Mouse (Mus musculus) left cerebral cortex, adult 9 months (tissue): ENCODE data around the gene Sh3bp5l.

Experiments used
- DNase-seq, 2 experiments: peaks; one replicate each; pipeline ENCODE4 v3.0.0; 2022; ENCODE audit warnings: low spot score in 2 of 2

Sh3bp5l gene

DNA sequence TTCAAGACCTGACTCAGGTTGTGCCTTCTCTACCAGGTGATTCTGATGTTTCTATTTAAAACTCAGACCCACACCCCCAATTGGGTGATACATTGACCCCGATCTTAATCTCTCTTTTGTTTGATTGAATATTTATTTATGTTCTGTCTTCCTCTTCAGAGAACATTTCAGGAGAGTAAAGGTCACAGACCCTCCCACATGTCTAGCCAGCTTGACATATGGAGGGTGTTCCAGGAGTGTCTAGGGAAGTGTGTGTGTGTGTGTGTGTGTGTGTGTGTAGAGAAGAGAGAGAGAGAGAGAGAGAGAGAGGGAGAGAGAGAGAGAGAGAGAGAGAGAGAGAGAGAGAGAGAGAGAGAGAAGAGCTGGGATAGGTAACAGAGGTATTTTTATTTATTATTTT, 47.2 kb downstream of the Sh3bp5l start:
- DNase-seq = no peak

DNA sequence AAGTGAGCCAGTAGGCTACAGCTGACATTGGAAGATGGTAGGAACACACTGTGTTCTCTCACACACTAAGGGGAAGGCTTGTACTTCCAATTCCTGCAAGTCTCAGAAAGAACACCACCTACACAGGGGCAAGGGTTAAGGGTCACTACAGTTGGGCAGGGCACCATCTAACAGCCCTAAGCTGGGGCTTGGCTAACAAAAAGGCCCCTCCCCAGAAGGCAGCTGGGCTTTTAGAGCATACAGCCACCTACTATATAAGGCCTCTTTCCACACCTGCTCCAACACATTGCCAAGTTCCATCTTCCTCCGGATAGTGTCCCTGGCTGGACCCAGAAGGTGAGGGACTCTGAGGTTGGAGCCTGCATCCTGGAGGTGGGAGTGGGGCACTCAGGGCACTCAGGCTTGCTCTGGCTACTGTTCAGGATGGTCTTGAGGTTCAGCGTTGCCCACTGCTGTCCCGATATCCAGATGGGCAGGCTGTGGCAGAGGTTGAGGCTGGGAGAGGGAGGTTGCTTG, 48.3 kb downstream of the Sh3bp5l start, which contains the start of gene Lypd8:
Gene Lypd8, plus strand, starts transcription at position 281 of the 516 bp plus-strand sequence.
- DNase-seq = no peak

DNA sequence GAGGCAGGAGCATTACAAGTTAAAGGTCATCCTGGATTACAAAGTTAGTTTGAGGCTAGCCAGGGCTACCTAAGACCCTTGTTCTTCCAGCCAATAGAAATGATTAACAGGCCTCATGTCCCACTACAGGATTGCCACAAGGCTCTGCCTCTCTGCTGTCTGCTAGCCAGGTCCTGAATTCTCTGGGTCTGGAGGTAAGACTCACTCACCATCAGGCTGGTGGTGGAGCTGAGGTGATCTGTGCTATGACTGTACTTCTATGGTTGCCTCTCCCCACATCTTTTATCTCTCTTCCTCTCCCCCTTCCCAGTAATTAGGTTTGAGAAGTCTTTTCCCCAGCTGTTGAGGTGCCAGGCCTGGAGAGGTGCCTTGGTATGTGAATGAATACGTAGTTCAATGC, 49.0 kb downstream of the Sh3bp5l start:
- DNase-seq = no peak

DNA sequence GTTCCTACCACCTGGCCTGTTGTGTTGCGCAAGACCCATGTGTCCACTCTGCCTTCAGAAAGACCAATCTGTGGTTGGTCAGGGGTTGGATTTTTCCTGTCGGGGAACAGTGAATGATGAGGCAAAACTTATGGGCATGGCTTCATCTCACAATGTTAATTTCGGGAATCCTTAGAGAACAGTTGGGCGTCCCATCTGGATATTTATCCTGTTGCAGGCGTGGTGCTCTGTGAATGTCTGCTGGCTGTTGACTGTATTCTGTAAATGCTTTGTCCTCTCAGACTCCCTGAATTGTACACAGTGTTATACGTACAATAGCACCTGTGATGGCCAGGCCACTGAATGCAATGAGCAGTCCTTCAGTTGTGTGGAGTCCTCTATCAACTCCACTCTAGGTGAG, 51.9 kb downstream of the Sh3bp5l start:
- DNase-seq = no peak
